In the genomic region with DNA sequence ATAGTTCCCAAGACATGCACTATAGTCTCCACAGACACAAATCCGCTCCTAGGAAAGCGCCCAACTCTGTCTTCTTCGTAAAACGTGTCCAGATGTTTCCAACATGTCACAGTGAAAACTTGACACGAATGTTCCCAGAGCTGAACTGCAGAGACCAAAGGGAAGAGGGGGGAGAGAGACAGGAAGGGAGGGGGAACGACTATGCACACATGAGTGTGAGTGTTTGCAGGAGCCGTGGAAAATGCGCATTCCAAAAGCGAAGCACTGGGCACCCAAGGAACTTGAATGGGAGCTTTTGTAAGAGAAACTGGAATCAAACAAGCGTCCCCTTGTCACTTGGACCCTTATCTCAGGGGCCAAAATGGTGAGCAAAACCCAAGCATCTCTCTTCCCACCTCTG, we compare ENCODE assay signal across 15 mouse cellular contexts.
A peak's percentile ranks its signal among the peaks of the same experiment; 100 is the strongest.
DNase-seq lines count a peak whose midpoint lies in the region; ATAC-seq lines count a peak whose summit lies in the region.
"Had no signal": no experiment of that assay in that cellular context is flagged by ENCODE, and none has a peak within 500 bp of the region (broad histone marks: within the 10 kb centered on the region; RNA-seq: fewer than 3 reads in every experiment).

No protein-coding gene starts in this region.

- intact Hi-C loops in heart, postnatal 10 days (cut with DNase I), result no loop called here

- H3K4me1 ChIP-seq in embryonic facial prominence, embryonic 12.5 days, result peaks cover 22% of the 10 kb centered on the region
- peaks cover 20% of the 10 kb centered on the region for H3K4me1 ChIP-seq in limb, embryonic 15.5 days
- H3K4me1 ChIP-seq: liver, embryonic 15.5 days had no signal

- H3K36me3 ChIP-seq in embryonic facial prominence, embryonic 12.5 days, result no peaks in the 10 kb centered on the region
- H3K36me3 ChIP-seq in limb, embryonic 15.5 days, result no peaks in the 10 kb centered on the region
- H3K36me3 ChIP-seq: liver, embryonic 15.5 days had no signal

- DNase-seq in kidney, postnatal 10 days, result peak; percentile 12
- no peak for DNase-seq in kidney, postnatal 25 days
- peak; percentile 35 to 41 for DNase-seq in heart, postnatal 10 days
- no peak for DNase-seq in cerebellum, adult 11 months
- no peak for DNase-seq in right cerebral cortex, postnatal 4 days
- DNase-seq: adrenal gland, postnatal 14 days; cerebellum, adult 9-11 months; kidney, adult 9 months; right cerebral cortex, adult 18-20 months had no signal

- no peak overlapping the region for H3K4me3 ChIP-seq in embryonic facial prominence, embryonic 12.5 days
- H3K4me3 ChIP-seq in limb, embryonic 15.5 days, result no peak overlapping the region
- H3K4me3 ChIP-seq: forebrain, embryonic 13.5 days; liver, embryonic 15.5 days; myocyte had no signal

- no peaks in the 10 kb centered on the region for H3K9me3 ChIP-seq in embryonic facial prominence, embryonic 12.5 days
- no peaks in the 10 kb centered on the region for H3K9me3 ChIP-seq in limb, embryonic 15.5 days
- H3K9me3 ChIP-seq: forebrain, embryonic 13.5 days; liver, embryonic 15.5 days had no signal

- no peak for ATAC-seq in embryonic facial prominence, embryonic 12.5 days (ENCODE audit: insufficient number of reproducible peaks, insufficient read depth, low FRiP score, low TSS enrichment)
- ATAC-seq in limb, embryonic 15.5 days (ENCODE audit: insufficient number of reproducible peaks, low FRiP score, low TSS enrichment, low read depth), result no peak
- ATAC-seq in megakaryocyte, adult 5-6 weeks (ENCODE audit: poor library complexity, severe bottlenecking), result no peak
- ATAC-seq: forebrain, embryonic 13.5 days had no signal

- WGBS in embryonic facial prominence, embryonic 12.5 days, result 20% methylated on average over 10 of the region's 10 CpGs
- 25% methylated on average over 10 of the region's 10 CpGs for WGBS in limb, embryonic 15.5 days

- H3K4me2 ChIP-seq in embryonic facial prominence, embryonic 12.5 days (replicated peaks), result peak overlapping the region; percentile 31
- peak overlapping the region; percentile 20; the same call in 1 of the 2 replicates for H3K4me2 ChIP-seq in limb, embryonic 15.5 days
- H3K4me2 ChIP-seq: forebrain, embryonic 13.5 days; liver, embryonic 15.5 days had no signal

- H3K9ac ChIP-seq in embryonic facial prominence, embryonic 12.5 days, result no peak overlapping the region
- H3K9ac ChIP-seq in limb, embryonic 15.5 days, result no peak overlapping the region
- H3K9ac ChIP-seq: forebrain, embryonic 13.5 days; liver, embryonic 15.5 days had no signal

- peak overlapping the region; percentile 32; the same call in 1 of the 2 replicates for H3K27ac ChIP-seq in embryonic facial prominence, embryonic 12.5 days
- peak overlapping the region; percentile 50; the same call in 1 of the 2 replicates for H3K27ac ChIP-seq in limb, embryonic 15.5 days
- H3K27ac ChIP-seq: forebrain, embryonic 13.5 days; liver, embryonic 15.5 days had no signal

- H3K27me3 ChIP-seq in embryonic facial prominence, embryonic 12.5 days, result no peaks in the 10 kb centered on the region
- no peaks in the 10 kb centered on the region for H3K27me3 ChIP-seq in limb, embryonic 15.5 days
- H3K27me3 ChIP-seq: forebrain, embryonic 13.5 days; liver, embryonic 15.5 days had no signal

Comparison
In these comparisons a context has a peak if more than half of its experiments do, and no peak if none do; other contexts are left out.
1. DNase-seq: peak in kidney, postnatal 10 days (single experiment) and heart, postnatal 10 days (2 of 2); none in kidney, postnatal 25 days (0 of 2), cerebellum, adult 11 months (single experiment) and right cerebral cortex, postnatal 4 days (single experiment).